Mouse (Mus musculus) thymus, postnatal 10 days (tissue): ENCODE results near the gene Eif4e3.
A peak's percentile ranks its signal among the peaks of the same experiment; 100 is the strongest.

ENCODE experiments used
- DNase-seq, 2 experiments: peaks; one replicate each; pipeline ENCODE4 v3.0.0; 2021; ENCODE audit warnings: low spot score in 2 of 2

The Eif4e3 gene

GRCm38 (mm10) chr6:99666318-99667171 lies at the start of gene Eif4e3, which contains the start of gene Gm20696:
TSS of gene Eif4e3 (minus strand) at chr6:99666771.
TSS of gene Gm20696 (minus strand) at chr6:99666797.
- no peak for DNase-seq

- DNase-seq: no peak
Observed at GRCm38 (mm10) chr6:99715913-99716312, 49.3 kb upstream of the Eif4e3 start.

- no peak for DNase-seq
Observed at GRCm38 (mm10) chr6:99715191-99715590, 48.6 kb upstream of the Eif4e3 start.

GRCm38 (mm10) chr6:99713256-99713655 lies 46.7 kb upstream of the Eif4e3 start:
- no peak for DNase-seq

- no peak for DNase-seq
Observed at GRCm38 (mm10) chr6:99711576-99712101, 45.1 kb upstream of the Eif4e3 start.

GRCm38 (mm10) chr6:99700484-99700883 lies 33.9 kb upstream of the Eif4e3 start:
- no peak for DNase-seq

- DNase-seq: no peak
Observed at GRCm38 (mm10) chr6:99692916-99693841, 26.6 kb upstream of the Eif4e3 start.

GRCm38 (mm10) chr6:99692206-99692915 lies 25.8 kb upstream of the Eif4e3 start, which contains the start of gene Gpr27:
TSS of gene Gpr27 (plus strand) at chr6:99692679.
- DNase-seq: no peak

- DNase-seq: no peak
Observed at GRCm38 (mm10) chr6:99691666-99692205, 25.2 kb upstream of the Eif4e3 start.

GRCm38 (mm10) chr6:99688513-99688912 lies 21.9 kb upstream of the Eif4e3 start:
- no peak for DNase-seq

GRCm38 (mm10) chr6:99684899-99685298 lies 18.3 kb upstream of the Eif4e3 start:
- peak in 1 of 2 experiments; percentile 65 for DNase-seq

GRCm38 (mm10) chr6:99683974-99684373 lies 17.4 kb upstream of the Eif4e3 start:
- DNase-seq: no peak

GRCm38 (mm10) chr6:99678108-99678507 lies 11.5 kb upstream of the Eif4e3 start:
- DNase-seq: no peak

- DNase-seq: no peak
Observed at GRCm38 (mm10) chr6:99677325-99677724, 10.8 kb upstream of the Eif4e3 start.

GRCm38 (mm10) chr6:99674482-99674881 lies 7.9 kb upstream of the Eif4e3 start:
- no peak for DNase-seq

- no peak for DNase-seq
Observed at GRCm38 (mm10) chr6:99671768-99672167, 5.2 kb upstream of the Eif4e3 start.

GRCm38 (mm10) chr6:99670481-99671119 lies 4.0 kb upstream of the Eif4e3 start:
- peak; percentile 55 to 70 for DNase-seq

GRCm38 (mm10) chr6:99669481-99670325 lies 3.1 kb upstream of the Eif4e3 start:
- no peak for DNase-seq

GRCm38 (mm10) chr6:99667290-99667689 lies 719 bp upstream of the Eif4e3 start:
- peak in 1 of 2 experiments; percentile 41 for DNase-seq
